Mouse (Mus musculus) layer of hippocampus, adult 11-12 months (tissue): ENCODE measurements around the gene Cntn4.
A peak's percentile ranks its signal among the peaks of the same experiment; 100 is the strongest.

Source experiments
- DNase-seq: peaks from one replicate; pipeline ENCODE4 v3.0.0; 2022; ENCODE audit warnings: low spot score

Gene Cntn4

DNA sequence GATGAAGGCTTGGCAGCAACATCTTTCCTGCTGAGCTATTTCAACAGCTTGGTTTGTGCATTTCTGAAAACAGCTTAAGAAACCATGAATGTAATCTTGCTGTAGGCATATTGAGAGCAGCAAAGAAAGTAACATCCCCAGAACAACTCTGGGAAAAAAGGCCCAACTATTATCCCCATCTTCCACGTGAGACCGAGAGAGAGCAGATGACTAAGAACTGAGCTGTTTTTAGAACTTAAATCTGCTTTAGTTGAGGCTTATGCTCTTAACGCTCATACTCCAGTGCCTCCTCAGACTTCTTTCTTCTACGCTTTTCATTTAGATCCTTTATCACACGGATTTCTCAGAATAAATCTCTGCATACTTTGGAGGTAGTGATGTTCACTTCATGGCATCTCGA is 784.9 kb downstream of the Cntn4 start:
- no peak for DNase-seq

DNA sequence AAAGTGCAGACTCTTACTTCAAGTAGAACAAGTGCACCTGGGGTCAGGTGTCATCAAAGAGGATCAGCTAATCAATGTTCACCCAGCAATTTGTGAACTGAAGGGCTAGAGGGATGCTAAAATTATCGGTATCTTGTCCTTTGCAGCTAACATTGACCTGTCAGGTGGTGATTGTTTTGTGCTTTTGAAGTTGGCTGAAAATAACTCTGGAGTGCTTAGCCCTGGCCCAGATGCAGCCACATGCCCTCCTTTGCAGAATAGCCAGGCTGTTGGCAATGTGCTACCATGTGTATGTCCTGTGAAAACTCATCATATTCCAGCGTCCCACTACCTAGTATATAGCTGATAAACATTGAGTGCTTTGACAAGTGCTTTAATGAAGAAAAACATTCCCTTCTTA is 786.4 kb downstream of the Cntn4 start:
- no peak for DNase-seq

DNA sequence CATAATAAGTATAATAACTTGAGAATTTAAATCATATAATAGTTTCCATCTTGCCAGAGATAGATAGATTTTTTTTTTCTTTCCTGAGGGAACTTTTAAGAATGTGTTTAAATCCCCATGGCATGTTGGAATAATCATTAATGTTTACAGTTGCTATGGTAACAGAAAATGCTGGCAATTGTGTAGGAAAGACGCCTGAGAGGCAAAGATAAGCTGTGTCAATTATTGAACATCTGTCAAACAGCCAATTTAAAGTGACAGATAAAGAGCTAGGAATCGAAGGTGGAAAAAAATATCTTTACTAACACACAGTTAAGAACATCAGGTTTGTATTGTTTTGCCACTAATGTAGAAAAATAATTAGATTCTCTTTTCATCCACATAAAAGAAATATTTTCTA is 788.3 kb downstream of the Cntn4 start:
- no peak for DNase-seq

DNA sequence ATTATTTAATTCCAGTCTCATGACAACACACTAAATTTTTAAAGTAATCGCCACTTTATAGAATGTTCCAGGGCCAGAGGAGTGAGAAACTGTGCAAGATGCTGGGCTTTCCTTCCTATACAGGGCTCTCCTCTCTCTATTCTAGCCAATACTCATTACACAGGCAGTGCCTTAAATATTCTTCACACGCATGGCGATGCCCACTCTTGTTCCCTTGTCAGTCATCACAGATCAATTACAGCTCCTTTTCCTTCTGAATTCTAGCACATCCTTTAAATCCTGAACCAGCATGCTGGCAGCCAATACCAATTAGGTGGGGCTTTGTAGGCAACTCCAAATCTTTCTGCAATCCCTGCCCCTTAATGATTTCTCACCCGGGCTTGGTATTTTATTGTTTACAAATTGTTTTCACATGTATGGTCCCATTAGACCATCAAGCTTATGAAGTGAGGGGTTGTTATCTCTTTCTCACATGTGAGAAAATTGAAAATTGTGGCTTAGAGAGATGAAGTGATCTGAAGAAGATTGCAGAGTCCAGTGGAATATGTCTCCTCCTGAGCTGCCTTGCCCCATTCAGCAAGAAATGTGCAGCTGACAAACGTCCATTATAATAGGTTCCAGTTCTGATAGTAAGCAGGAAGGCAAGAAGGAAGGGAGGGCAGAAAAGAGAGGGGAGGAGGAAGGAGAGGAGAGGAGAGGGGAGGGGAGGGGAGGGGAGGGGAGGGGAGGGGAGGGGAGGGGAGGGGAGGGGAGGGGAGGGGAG is 789.0 kb downstream of the Cntn4 start:
- DNase-seq = no peak

DNA sequence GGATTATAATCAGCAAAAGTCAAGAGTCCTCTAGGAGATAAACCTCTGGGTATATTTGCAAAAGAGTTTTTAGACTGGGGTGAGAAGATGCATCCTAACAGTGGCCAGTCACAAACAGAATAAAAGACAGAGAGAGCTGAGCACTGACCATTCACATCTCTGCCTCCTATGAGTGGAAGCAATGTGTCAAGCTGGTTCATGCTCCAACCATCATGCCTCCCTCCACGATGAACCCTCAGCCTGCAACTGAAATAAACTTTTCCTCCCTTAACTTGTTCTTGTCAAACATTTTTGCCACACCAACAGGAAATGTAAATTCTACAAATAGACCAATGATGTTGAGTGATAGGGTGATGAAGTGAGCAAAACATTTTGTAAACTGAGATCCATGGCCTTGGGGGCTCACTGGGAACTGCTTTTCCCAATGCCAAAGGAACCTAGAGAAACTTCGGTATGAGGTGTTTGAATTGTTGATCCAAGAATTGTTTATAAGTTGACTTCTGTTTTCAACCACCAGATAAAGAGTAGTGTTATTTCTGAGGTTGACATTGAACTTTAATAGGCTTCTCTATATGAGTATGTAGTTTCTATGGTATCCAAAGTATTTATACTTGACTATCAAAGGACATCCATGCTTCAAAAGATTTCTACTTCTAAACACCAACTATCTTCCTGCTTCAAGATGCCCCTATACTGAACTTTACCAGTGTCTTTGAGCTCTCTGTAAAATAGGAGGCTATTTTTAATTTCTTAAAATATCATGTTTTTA is 794.6 kb downstream of the Cntn4 start:
- no peak for DNase-seq

DNA sequence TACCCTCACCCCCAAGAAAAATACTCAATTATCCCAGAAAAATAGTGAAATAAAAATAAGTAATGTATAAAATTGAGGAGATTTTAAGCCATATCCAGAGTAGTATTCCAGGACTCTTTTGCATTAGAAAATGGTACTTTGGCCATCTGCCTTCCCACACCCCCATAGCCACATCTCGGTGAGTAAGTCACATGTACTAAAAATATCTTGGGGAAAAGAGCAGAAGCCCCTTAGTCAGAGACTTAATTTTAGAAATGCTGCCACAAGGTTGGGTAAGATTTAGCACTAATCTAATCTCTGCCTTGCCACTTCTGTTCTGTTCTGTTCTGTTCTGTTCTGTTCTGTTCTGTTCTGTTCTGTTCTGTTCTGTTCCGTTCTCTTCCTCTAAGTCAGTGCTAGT is 796.4 kb downstream of the Cntn4 start:
- no peak for DNase-seq

DNA sequence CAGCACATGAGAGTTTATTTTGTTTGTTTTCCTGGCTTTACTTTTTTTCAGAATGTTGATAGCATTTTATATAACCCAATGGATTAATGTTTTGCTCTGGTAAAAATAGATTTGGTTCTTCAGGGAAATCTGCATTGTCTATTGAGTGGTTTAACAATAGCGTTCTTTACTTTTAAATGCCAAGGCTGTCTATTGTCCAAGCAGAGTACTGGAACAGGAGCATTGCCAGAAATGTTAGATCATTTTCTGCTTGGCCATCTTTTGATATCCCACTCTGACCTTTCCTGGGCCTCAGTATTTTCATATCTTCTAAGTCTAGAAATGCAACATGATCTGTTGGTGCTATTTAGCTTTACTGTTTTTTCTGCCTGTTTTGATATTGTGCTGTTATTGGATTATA is 804.1 kb downstream of the Cntn4 start:
- no peak for DNase-seq

DNA sequence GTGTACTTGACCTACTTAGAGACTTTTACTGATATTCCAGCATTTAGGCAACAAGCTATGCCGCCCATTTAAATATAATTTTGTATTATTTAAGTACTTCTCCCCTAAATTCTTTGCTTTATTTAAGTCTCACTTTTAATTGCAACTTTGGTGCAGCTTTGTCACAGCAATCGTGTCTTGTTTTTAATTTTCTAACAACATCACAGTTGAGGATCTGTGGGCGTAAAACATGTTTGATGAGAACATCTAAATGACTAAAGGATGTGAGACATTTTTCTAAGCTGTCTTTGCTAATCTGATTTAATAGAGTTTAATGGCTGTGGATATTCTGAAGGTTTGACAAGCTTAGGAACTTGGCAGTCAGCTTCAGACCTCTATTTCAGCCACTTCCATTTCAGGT is 818.8 kb downstream of the Cntn4 start:
- DNase-seq = no peak

DNA sequence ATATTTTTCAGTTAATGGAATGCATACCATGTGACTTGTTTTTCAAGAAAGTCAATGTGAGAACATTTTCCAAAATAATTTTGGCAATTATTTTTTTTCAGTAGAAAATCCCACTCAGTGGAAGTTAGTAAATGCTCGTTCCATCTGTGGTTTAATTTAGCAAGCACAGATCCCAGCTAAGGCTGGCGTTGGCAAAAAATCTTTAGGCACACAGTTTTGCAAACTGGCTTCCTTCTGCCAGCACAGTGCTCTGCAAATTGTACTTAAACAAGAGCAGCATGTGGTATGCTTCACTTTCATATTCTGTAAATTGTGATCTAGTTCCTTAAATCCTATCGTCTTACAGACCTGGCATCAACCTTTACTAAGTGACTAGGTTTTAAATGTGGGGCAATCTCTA is 821.7 kb downstream of the Cntn4 start:
- peak; percentile 67 for DNase-seq

DNA sequence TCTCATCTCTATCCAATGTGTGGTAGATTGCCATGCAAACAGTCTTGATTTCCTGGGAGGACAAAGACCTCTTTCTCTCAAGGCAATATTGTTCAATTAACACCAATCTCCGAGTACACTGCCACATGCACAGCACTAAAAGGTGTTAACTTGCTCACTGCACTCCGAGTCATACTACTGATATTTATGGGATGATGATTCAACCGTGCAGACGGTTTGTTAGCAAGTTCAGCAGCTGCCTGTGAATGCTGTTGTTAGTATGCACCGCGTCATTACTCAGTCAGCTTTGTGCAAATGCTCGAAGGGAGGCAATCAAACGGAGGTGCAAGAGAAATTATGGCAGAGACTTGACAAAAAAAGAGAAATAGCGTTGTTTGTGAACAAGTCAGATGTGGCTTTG is 826.5 kb downstream of the Cntn4 start:
- peak; percentile 44 for DNase-seq

DNA sequence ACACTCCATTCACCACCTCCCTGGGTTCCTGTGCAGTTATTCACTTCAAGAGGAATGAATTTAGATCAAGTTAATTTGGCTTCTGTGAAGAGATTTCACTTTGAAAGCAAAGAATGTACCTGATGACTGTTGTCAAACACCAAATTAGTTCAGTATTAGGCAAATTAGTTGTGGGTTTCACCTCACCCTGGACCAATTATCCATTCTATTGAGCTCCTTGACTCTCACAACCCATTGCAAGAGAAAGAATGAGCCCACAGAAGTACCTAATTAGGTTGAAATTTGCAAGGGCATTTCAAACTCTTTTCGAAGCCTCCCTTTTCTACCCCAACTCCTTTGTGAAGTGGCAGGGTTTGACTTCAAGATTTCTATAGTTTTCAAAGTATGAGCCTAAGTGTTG is 842.9 kb downstream of the Cntn4 start:
- no peak for DNase-seq

DNA sequence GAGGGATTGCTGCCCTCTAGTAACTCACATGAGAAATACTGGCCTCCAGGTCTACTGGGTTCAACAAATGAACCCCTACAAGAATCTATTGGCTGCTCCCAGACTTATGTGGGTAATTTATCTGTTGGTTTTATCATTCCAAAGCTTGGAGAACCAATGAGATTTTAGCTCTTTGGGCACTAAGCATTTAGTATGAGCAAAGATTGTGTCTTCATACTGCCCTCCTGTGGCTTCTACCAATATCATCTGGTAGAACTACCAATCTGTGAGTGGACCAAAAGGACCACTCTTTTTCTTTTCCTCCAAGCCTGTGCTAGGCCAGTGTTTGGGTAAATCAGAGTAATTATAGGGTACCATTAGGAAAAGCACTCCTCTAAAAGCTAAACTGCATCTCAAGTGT is 866.0 kb downstream of the Cntn4 start:
- DNase-seq = peak; percentile 5

DNA sequence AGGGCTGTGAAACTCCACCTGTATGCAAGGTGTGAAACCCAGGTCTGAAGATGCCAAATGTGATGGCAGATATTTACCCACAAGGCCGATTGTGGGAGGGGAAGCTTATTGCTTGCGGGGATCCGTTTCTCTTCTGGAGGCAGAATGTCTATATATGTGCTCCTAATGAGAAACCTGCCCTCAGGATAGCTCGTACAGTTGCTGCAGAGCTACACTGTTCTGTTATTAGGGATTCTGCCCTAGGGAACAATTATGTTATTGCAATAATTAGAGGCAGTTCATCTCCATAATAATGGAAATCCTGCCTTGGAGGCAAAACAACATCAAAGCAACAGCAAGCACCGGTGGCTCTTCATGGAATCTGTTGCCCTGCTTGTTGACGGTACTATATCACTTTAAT is 884.2 kb downstream of the Cntn4 start:
- no peak for DNase-seq

DNA sequence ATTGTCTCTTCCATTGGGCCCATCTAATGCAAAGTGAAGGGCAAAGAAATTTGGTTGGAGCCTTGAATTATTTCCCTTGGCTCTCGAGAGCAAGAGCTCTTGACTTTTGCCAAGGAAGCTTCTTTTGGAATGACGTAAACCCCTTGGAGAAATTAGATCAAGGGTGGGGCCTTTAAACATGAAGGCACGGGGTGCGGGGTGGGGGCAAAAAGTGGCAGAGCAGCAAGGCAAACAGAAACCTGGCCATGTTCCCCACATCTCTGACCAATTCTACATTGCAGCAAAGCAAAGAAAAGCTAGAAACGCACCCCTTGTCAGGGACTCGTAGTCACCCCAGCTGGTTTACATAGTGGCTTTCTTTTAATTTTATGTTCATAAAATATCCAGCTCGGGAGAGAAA is 887.9 kb downstream of the Cntn4 start:
- no peak for DNase-seq

DNA sequence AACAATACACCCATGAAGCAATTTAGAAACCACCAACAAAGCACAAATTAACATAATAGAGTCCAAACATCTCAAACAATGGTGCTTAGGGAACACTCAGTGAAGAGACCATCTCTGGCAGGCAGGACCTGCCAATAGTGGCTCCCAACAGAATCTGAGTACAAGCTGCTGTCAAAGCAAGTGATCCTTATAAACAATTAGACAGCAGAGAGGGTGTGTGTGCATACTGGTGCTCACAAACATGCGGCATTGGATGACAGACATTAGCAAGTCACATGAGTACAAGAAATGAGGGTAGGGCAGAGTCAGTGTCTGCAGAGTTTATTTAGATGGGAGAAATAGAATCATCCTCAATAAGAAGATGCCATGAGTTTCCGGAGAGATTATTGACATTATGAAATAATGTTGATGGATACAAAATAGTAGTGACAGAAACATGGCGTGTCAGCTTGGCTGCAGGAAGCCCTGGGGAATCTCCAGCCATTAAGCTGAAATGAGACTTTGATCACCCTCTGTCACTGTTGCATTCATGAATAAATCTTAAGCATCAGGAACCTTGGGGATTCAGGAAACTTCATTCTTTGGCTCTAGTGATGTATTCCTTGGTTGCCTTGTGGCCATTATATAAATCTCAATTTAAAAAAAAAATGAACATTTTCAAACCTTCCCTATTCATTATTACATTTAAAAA is 888.5 kb downstream of the Cntn4 start:
- no peak for DNase-seq

DNA sequence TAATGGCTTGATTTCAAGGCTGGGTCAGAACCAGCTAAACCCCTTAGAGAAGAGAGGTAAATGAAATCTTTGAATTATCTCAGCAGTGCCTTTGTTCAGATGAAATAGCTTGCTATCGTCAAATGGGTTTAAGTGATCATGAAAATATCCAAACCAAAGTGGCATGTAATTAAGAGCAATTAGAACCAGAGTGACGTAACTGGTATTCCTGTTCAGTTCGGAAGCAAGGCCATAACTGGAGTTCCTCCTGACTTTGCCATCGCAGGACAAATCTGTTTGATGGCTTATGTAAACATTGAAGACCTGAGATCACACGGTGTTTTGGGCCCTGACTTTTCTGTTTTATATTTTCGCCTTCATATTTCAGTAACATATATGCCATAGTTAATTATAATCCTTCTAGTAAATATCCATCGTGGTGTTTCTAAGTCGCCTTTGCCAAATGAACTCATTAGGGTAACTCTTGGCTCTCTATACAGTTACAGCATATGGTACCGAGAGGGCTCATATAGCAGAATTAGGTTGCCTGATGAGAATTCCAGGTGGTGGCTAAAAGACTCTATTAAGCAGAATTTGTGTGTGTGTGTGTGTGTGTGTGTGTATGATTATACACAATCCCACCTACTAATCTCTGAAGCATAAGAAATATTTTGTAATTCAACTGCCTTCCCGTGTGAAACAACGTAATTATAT is 889.6 kb downstream of the Cntn4 start:
- DNase-seq = no peak

DNA sequence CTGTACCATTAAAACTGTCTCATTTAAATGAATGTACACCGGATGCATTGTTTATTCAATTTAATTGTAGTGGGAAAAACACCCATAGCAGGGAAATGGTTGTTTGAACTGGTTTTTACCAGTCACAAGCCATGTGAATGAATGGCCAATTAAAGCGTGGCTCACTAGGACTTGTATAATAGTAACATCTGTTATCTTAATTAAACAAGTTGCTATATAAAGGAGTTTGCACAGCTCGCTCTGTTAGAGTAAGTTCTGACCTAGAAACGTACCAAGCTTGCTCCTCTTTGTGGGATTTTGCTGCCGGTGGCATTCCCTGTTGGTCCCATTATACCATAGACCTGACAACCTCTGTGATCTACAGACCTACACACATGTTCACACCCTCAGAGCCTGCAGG is 902.7 kb downstream of the Cntn4 start:
- DNase-seq = no peak

DNA sequence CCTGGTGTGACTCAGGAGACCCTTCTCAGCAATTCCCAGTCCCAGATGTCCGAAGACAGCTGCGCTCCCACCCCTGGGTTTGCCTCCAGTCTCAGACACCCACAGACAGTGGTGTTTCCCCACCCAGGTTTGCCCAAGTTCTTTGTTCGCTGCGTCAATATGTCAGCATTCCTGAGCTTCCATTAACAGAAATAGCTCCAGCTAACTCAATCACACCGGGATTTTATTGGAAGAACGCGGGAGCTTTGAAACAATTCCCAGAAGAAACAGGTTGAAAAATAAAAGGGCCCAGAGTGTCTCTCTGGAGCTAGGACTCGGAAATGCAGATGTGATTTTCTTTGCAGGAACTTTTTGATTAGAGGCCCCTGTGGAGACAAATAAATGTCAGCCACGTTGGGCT is 916.3 kb downstream of the Cntn4 start:
- no peak for DNase-seq

DNA sequence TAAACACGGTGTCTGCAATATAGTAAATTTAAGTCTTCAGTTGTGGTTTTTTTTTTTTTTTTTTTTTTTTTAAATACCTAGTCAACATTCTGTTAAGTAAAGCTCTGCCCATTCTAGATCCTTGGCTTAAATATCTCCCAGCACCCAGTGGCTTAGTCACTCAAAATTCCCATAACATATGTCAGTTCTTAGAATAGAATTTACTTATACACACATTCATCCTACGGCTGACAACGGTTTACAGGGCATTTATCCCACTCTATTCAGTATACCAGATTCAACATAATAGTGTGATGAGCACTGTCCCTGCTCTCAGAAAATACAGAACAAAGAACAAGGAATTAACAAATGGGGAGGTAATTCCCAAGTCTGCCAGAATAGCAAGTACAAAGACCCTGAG is 939.6 kb downstream of the Cntn4 start:
- no peak for DNase-seq

DNA sequence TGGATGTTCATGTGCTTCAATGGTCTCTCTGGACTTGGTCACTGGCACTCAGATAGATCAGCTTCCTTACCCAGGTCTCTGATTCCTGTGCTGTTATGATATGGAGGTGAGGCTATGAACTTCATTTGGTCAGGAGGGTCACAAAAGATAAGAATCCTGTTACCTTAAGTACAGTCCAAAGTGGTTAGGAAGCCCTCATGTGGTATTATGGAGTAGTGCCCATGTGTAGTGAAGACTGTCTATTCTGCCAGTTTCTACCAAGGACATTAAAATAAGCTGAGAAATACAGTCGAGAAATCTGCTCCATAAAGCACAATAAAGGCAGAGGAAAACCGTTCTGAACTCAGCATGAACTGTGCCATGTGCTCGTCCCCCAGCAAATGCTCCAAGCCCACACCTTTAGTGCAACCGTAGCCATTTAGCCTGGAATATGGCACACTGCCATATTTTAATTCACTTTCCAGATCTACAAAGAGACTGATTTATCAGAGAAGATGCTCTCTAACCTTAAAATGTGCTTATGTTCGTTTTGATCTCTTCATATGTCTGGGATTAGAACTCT is 943.8 kb downstream of the Cntn4 start:
- DNase-seq = no peak

DNA sequence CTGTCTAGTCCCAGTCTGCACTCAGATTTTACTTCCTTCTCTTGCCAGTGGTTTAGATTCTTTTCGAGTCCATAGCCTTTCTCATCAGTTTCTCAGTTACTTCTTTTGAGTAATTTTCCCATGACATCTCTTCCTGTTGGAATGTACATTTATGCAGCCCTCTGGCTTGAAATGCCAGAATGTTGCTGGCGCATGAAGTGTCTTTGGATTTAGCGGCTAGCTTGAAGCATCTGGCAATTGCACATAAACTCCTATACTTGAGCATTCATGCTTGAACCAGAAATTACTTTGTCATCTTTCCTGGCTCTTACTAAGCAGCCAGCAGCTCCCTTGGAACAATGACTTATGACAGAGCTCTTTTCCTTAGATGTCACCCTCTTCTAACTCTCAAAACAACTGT is 965.6 kb downstream of the Cntn4 start:
- no peak for DNase-seq

DNA sequence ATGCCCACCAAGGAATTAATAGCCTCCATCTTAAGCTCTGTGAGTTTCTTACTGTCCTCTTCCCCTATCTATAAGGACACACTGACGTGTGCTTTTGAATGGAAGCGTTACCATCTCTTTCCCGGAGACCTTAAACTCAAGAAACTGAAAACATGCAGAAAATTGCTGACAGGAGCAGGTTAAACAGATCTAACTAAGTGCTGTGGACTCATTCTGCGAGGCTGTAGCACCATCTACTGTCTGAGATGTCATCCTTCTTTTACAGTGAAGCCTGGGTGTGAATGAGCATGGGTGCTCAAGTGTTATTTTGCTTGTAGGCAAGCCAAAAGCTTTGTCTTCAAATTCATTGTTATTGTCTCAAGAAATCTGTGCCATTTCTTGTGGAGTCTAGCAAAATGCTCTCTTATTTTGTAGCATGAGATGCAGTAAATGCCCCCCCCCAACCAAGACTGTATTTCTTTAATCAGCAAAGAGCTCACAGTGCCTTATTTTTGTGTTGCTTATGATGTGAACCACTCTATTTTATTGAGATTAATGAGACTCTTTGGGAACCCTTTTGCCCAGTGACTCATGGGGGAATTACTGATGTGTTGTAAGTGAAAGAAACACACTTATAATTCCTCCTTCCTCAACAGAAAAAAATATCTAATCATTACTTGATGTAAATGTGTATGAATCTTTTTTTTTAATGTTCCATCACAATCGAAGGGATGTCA is 968.2 kb downstream of the Cntn4 start:
- DNase-seq = peak; percentile 64
